Mouse (Mus musculus): ENCODE measurements around the gene Usp33.

GRCm38 (mm10) chr3:152405420-152405819, 59.1 kb downstream of the Usp33 start:
- no peak for TF ChIP-seq UBTF (IDR thresholded peaks at IDR 0.05; ENCODE audit: low read depth, low read length)
- no peak for TF ChIP-seq E2F4 (IDR thresholded peaks at IDR 0.05; ENCODE audit: insufficient replicate concordance, low read depth, low read length)
- no peak for TF ChIP-seq CTCF (conservative IDR thresholded peaks at IDR 0.05 in 1 of 2, IDR thresholded peaks at IDR 0.05 in 1 of 2; ENCODE audit: low read depth in 2 of 2, low read length in 2 of 2)
- no peak for TF ChIP-seq ZC3H11A (IDR thresholded peaks at IDR 0.05; ENCODE audit: low read depth, low read length)
- no peak for TF ChIP-seq JUND (conservative IDR thresholded peaks at IDR 0.05; ENCODE audit: low read depth, low read length)
- no peak for TF ChIP-seq NELFE (IDR thresholded peaks at IDR 0.05; ENCODE audit: low read depth, low read length)
- no peak for TF ChIP-seq POLR2A (IDR thresholded peaks at IDR 0.05; ENCODE audit: low read depth, low read length)
- no peak for TF ChIP-seq USF2 (conservative IDR thresholded peaks at IDR 0.05; ENCODE audit: low read depth, low read length)
- TF ChIP-seq TBP (conservative IDR thresholded peaks at IDR 0.05; ENCODE audit: low read depth, low read length) = no peak
- no peak for TF ChIP-seq EP300 (IDR thresholded peaks at IDR 0.05; ENCODE audit: low read length)
- no peak for TF ChIP-seq ELF1 (IDR thresholded peaks at IDR 0.05; ENCODE audit: low read depth, low read length)

All from CH12.LX (cell line).